Mouse (Mus musculus): ENCODE data around the gene Rnf141.

- TF ChIP-seq CTCF (IDR thresholded peaks at IDR 0.05; ENCODE audit: borderline replicate concordance, control insufficient read depth, extremely low read depth, insufficient read depth, low read length, poor library complexity) (no peak), POLR2A (IDR thresholded peaks at IDR 0.05; ENCODE audit: control insufficient read depth, extremely low read depth, insufficient read depth, low read length, poor library complexity) (no peak)
Measured at GRCm38 (mm10) chr7:110818206-110818605, 26.1 kb downstream of the Rnf141 start.
